Mouse (Mus musculus) B cell, adult 2 months (primary cell): ENCODE data around the gene Tex10.
"Not testable (repeated sequence)": the region's sequence is repeated elsewhere in the genome, so short reads cannot be mapped to it uniquely, and the experiment has no call there.

Experiments used
- DNase-seq, 2 experiments: peaks; one replicate each; pipeline ENCODE4 v3.0.0; 2022

Gene Tex10

GRCm38 (mm10) chr4:48472792-48473650 lies at the start of gene Tex10:
Gene Tex10 (minus strand): TSS chr4:48473459.
- DNase-seq: peak; percentile 94

GRCm38 (mm10) chr4:48510861-48511260 lies 37.6 kb upstream of the Tex10 start:
- no peak for DNase-seq

DNA sequence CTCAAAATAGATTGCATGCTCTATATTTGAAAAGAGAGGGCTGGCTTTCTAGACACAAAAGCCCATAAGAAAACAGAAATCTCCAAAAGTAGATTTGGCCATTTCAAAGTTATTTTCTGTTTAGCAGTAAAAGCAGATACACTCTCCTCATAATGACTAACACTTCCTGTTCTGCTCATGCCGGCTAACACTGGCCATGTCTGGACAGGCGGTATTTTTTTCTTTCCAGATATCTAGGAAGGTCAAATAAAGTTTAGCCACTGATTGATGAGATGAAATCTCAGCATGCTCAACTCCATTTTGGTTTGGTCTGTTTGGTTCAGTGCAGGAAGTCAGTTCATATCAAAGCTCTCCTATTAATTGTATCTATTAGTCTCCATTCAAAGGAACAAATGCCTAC lies 19.3 kb upstream of the Tex10 start:
- DNase-seq: no peak

GRCm38 (mm10) chr4:48491290-48491743 lies 18.1 kb upstream of the Tex10 start:
- no peak for DNase-seq

GRCm38 (mm10) chr4:48488916-48489315 lies 15.7 kb upstream of the Tex10 start:
- DNase-seq: no peak

- DNase-seq: peak; percentile 48 to 59
Measured at GRCm38 (mm10) chr4:48481287-48481686, 8.0 kb upstream of the Tex10 start.

- no peak for DNase-seq
Measured at GRCm38 (mm10) chr4:48473651-48474011, 372 bp upstream of the Tex10 start.

GRCm38 (mm10) chr4:48472052-48472791 lies 1.0 kb downstream of the Tex10 start:
- no peak for DNase-seq

DNA sequence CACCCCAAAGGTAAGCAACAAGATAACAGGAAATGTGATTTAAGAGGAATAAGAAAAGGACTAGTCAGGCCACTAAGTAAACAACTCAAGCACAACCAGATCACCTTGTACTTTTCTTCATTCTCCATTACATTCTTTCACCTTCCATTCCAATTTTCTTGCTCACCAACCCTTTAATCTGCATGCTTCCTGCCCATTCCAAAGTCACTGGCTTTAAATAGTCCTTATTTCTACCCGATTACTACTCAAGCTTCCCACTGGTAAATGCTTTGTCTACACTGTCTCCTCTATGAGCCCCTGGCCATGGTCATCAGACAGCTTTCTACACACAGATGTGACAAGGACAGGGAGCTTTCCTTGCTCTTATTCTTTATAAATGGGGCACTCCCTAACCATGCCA lies 2.3 kb downstream of the Tex10 start:
- DNase-seq: no peak

- no peak for DNase-seq
Measured at GRCm38 (mm10) chr4:48461060-48461459, 12.2 kb downstream of the Tex10 start.

DNA sequence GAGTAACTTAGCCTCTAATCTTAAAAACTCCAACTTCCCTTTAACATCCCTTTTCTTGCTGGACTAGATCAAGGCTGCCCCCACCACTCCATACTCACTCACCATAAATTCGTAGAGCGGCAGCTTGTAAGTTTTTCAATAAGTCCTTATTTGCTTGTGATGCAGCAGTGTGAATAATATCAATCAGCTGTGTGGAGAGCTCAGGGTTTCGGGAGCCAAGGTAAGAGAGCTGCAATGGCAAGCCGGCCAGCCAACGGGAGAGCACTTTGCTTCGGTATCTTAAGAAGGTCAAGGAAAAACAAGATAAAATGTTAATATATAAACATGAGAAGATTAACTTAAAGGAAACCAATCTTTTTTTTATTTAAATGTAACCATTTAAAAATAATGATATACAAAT lies 14.8 kb downstream of the Tex10 start:
- DNase-seq: no peak

- DNase-seq: no peak
Measured at GRCm38 (mm10) chr4:48454106-48454773, 19.0 kb downstream of the Tex10 start.

DNA sequence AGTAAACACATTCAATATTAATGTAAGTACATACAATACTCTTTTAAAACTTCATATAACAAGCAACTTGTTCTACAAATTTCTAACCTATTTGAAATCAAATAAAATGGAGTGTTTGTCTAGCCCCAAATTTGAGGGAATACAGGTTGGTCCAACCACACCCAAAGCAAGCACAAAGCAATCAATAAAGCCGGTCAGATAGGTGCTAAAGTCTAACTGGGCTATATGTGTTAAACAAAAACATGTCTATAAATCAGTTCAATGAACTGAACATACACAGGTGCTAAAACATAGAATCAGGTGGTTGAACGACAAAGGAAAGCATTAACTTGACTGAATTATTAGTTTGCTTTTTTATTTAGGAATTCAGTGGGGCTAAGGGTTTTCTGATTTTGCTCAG lies 45.2 kb downstream of the Tex10 start:
- no peak for DNase-seq

DNA sequence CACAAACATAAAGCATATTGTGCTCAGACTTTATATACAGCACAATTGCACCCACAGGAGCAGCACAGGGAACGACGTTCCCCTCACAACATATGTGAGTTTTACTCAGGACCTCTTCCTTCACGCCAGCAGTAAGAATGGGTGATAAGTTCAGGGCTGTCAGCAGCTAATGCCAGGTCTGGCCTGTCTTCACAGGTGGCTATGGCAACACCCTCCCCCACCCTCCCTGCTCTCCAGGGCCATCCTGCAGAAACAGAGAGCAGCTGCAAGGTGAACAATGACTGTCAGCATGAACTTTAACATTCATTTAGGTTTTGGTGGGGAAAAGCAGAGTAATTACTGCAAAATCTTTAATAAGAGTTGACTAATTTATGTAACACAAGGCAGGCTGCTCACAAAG lies 45.8 kb downstream of the Tex10 start:
- no peak for DNase-seq

GRCm38 (mm10) chr4:48423738-48424137 lies 49.5 kb downstream of the Tex10 start:
- DNase-seq: no peak

GRCm38 (mm10) chr4:48422633-48423032 lies 50.6 kb downstream of the Tex10 start:
- no peak for DNase-seq

GRCm38 (mm10) chr4:48418831-48419468 lies 54.3 kb downstream of the Tex10 start:
- no peak for DNase-seq

- no peak for DNase-seq
Measured at GRCm38 (mm10) chr4:48415838-48416335, 57.4 kb downstream of the Tex10 start.

DNA sequence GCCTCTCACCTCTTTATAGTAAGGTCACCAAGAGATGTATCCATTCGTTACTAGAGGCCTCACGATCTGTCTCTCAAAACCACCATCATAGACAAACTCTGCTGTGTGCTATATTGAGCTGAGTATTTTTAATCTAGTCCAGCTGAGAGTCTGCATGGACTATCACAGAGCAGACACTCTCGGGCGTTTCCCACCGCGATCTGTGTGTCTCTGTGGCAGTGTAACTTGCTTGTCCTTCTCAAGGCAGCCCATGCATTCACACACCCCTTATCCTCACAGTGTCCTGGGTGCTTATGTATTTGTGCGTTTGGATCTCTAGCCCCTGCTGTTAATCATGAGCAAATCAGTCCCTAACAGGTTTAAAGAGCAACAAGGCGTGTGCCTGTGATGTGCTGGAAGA lies 59.8 kb downstream of the Tex10 start:
- DNase-seq: no peak

DNA sequence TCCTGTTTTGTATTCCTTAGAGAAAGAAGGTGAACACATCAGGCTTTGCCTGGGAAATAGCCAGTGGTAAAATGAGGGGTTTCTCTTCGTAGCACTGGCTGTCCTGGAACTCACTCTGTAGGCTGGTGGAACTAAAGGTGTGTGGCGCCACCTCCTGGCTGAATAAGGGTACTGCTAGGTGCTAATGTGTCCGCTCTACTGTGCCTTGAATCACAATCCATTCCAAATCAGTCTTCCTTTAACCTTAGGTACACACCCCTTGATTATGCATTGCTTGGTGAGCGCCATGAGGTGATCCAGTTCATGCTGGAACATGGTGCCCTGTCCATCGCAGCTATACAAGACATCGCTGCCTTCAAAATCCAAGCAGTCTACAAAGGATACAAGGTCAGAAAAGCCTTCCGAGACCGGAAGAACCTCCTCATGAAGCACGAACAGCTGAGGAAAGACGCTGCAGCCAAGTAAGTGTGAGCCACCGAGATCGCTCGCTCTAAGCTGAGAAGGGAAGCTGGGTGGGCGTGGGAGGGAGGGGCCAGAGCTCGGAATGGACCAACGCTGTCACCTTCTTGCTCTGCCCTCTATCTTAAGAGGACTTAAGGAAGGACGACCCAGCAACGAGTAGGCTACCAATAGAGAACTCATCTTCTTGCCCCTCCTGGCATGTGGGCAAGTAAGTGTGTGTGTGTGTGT lies 65.8 kb downstream of the Tex10 start:
- DNase-seq: peak; percentile 75 to 77

GRCm38 (mm10) chr4:48405724-48406491 lies 67.4 kb downstream of the Tex10 start:
- DNase-seq: not testable (repeated sequence)
